Mouse (Mus musculus): Measurements from ENCODE around the gene Nxnl2. TPM values are rescaled to one million over a fixed set of nuclear protein-coding genes. Genes with fewer than 3 reads are reported as not detected.
A peak's percentile ranks its signal among the peaks of the same experiment; 100 is the strongest.
"Not testable (repeated sequence)": the region's sequence is repeated elsewhere in the genome, so short reads cannot be mapped to it uniquely, and the experiment has no call there.

Gene Nxnl2
- total RNA-seq, 2 experiments from 2014 or later, result 0.64 to 0.84 TPM

DNA sequence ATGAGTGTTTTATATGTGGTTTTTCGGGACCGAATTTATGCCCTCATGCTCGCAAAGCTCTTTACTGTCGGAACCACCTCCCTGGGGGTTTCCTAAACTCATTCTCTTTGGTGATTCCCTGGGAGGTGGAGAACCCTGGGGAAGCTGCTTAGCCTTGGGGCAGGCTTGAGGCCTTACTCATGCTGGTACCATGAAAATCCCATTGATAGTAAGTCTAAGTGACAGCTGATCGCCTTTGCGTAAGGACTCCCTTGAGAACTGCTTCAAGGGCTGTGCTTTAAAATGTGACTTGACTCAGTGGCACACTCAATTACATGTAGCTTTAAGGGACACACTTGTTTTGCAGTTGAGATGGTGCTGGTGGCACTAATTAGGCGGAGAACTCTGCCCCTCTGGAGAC lies 1.8 kb downstream of the Nxnl2 start:
- intact Hi-C loops (cut with DNase I), result loop anchor here (5.0 kb wide), 1 partner anchor 210 kb away; no protein-coding TSS in a partner anchor

GRCm38 (mm10) chr13:51178932-51179331 lies 8.1 kb downstream of the Nxnl2 start:
- intact Hi-C loops (cut with DNase I), result no loop called here

More for the DNA sequence above, 1.8 kb downstream of the Nxnl2 start:
- no peak for DNase-seq

GRCm38 (mm10) chr13:51179362-51179761 lies 8.5 kb downstream of the Nxnl2 start:
- intact Hi-C loops (cut with DNase I), result no loop called here
- DNase-seq, result no peak

More at GRCm38 (mm10) chr13:51178932-51179331, 8.1 kb downstream of the Nxnl2 start:
- no peak for DNase-seq

GRCm38 (mm10) chr13:51182236-51182635 lies 11.4 kb downstream of the Nxnl2 start:
- intact Hi-C loops (cut with DNase I), result no loop called here
- DNase-seq, result no peak

- intact Hi-C loops (cut with DNase I), result no loop called here
Measured at GRCm38 (mm10) chr13:51184896-51185295, 14.1 kb downstream of the Nxnl2 start.

GRCm38 (mm10) chr13:51190336-51190735 lies 19.5 kb downstream of the Nxnl2 start:
- no peak for DNase-seq
- intact Hi-C loops (cut with DNase I), result loop anchor here (2.0 to 5.0 kb wide), 2 partner anchors 228 to 427 kb away; no protein-coding TSS in a partner anchor

More at GRCm38 (mm10) chr13:51184896-51185295, 14.1 kb downstream of the Nxnl2 start:
- DNase-seq, result no peak

GRCm38 (mm10) chr13:51191416-51192140 lies 20.8 kb downstream of the Nxnl2 start:
- peak; percentile 32 to 42 for DNase-seq
- intact Hi-C loops (cut with DNase I), result loop anchor here (1.0 to 5.0 kb wide), 3 partner anchors 227 to 426 kb away; no protein-coding TSS in a partner anchor

GRCm38 (mm10) chr13:51193893-51194292 lies 23.1 kb downstream of the Nxnl2 start:
- intact Hi-C loops (cut with DNase I), result loop anchor here (5.0 kb wide), 1 partner anchor 423 kb away; no protein-coding TSS in a partner anchor
- DNase-seq, result no peak

DNA sequence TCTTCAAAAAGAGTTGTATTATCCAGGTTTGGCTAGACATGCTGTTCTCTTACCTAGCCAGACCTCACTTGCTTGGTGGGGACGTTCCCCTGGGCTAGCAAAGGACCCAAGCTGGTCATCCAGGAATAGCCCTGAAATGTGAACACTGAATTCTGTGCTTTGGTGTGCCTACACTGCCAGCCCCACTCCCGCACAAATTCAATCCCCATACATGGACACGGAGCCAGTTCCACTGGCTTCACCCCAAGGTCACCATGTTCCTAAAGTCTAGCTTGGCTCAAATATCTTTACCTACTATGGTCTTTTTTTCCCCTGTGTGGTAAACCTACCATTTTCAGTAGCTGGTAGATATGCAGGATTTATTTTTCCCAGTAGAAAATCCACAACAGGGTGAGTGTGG lies 26.9 kb downstream of the Nxnl2 start:
- intact Hi-C loops (cut with DNase I), result no loop called here

GRCm38 (mm10) chr13:51198186-51198585 lies 27.4 kb downstream of the Nxnl2 start:
- intact Hi-C loops (cut with DNase I), result no loop called here
- peak in 1 of 2 experiments; percentile 15 for DNase-seq

More for the DNA sequence above, 26.9 kb downstream of the Nxnl2 start:
- DNase-seq, result no peak

GRCm38 (mm10) chr13:51201985-51202843 lies 31.4 kb downstream of the Nxnl2 start:
- intact Hi-C loops (cut with DNase I); DNase-seq: not testable (repeated sequence)

DNA sequence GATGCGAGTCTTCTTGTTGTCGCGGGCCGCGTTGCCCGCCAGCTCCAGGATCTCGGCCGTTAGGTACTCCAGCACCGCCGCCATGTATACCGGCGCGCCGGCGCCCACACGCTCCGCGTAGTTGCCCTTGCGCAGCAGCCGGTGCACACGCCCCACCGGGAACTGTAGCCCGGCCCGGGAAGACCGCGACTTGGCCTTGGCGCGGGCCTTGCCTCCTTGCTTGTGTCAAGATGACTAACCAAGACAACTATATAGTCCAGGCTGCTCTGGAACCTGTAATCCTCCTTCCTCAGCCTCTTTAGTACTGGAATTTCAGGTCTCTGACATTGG lies 32.0 kb downstream of the Nxnl2 start:
- DNase-seq, result peak; percentile 60 to 75
- intact Hi-C loops (cut with DNase I), result not testable (repeated sequence)

DNA sequence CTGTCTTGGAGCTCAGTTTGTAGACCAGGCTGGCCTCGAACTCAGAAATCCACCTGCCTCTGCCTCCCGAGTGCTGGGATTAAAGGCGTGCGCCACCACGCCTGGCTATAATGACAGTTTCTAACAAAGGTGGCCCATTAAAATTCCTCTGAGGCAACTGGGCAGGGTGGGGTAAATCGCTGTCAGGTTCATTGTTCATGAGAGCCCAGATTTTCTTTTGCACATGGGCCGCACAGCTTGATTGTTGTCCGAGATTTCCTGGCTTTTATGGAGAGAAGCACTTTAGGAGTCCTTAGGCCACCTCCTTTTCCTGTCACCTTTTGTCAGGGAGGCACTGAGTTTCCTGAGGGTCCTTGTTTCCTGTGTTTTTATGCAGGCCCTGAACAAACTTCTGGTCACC lies 32.6 kb downstream of the Nxnl2 start:
- no peak for DNase-seq
- intact Hi-C loops (cut with DNase I), result no loop called here

- intact Hi-C loops (cut with DNase I); DNase-seq: not testable (repeated sequence)
Measured at GRCm38 (mm10) chr13:51204081-51204480, 33.3 kb downstream of the Nxnl2 start.

DNA sequence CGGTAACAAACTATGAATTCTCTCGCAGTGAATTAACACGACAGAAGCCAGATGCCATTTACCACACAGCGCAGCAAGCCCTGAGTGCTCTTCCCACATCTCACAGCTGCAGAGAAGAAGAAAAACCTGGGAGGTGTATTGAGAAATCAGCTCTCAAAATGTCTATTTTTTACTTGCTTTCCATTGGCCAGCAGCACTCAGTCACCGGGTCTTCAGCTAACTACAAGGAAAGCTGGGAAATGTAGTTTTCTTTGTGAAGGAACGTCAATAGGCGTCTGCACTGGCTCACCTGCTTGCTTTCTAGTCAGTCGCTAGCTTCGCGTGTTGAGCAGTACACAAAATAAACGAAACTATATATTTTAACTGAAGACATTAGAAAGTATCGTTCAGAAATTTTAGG lies 37.1 kb downstream of the Nxnl2 start:
- intact Hi-C loops (cut with DNase I), result no loop called here
- no peak for DNase-seq

- intact Hi-C loops (cut with DNase I), result no loop called here
- DNase-seq, result no peak
Measured at GRCm38 (mm10) chr13:51208378-51209100, 37.7 kb downstream of the Nxnl2 start.

- no peak for DNase-seq
- intact Hi-C loops (cut with DNase I), result no loop called here
Measured at GRCm38 (mm10) chr13:51210639-51211038, 39.8 kb downstream of the Nxnl2 start.

DNA sequence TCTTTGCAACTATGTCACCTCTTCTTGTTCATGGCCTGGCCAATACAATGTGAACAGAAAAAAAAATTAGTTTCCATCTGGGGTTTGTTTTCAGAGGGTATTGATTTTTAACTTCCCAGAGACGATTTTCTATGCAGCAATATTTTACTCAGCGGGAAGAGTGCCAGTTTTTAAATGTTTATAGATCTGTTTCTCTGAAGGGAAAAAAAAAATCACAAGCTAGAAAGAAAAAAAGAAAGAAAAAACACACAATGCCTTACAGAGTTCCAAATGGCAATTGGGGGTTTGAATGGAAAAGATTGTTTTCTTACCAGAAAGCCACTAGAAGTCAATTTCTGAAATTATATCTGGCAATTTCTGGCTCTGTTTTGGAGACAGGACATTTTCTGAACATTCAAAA lies 43.9 kb downstream of the Nxnl2 start:
- intact Hi-C loops (cut with DNase I), result no loop called here
- no peak for DNase-seq

GRCm38 (mm10) chr13:51220897-51221296 lies 50.1 kb downstream of the Nxnl2 start:
- no peak for DNase-seq
- intact Hi-C loops (cut with DNase I), result no loop called here

- intact Hi-C loops (cut with DNase I), result no loop called here
- DNase-seq, result no peak
Measured at GRCm38 (mm10) chr13:51221425-51222160, 50.8 kb downstream of the Nxnl2 start.

Data from heart, postnatal 36 days (tissue).